Mouse (Mus musculus): ENCODE measurements at regions not wholly inside any gene's neighbourhood (a gene's known extent, or its start where the extent isn't known, plus 50 kb on each side); places are given as distances from the start of the nearest gene placed in this dataset.
"Not testable (repeated sequence)": the region's sequence is repeated elsewhere in the genome, so short reads cannot be mapped to it uniquely, and the experiment has no call there.

DNA sequence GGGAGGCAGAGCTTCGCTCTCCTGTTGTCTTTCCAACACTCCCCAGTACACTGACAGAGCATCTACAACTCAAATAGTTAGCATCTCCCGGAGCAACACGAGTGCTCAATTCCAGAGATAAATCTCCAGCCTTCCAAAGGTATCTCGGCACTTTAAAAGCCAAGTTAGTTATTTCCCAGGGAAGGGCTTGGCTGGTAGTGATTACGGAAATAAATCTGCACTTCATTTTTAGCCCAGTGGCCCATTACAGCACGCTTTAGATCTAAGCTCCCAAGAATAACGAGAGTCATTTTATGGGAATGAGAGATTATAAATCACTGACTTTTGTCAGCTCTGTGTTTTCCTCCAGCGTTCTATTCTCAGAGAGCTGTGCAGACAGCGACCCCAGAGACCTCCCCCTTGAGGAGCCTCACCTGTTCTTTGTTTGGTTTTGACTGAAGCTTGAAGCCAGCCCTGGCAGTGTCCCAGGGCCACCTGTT, 255.0 kb upstream of the Tmpo start:
- Histone ChIP-seq H3K4me3 (ENCODE audit: insufficient read depth, low read depth, low read length) (no peak overlapping the region), H3K36me3 (ENCODE audit: control insufficient read depth, insufficient read depth, low read length) (no peaks in the 10 kb centered on the region), H3K9ac (ENCODE audit: low read depth, low read length) (no peak overlapping the region), H3K27ac (replicated peaks; ENCODE audit: insufficient read depth, low read depth, low read length) (no peak overlapping the region), H3K79me2 (ENCODE audit: control insufficient read depth, insufficient read depth, low read length) (no peaks in the 10 kb centered on the region), H3K4me1 (ENCODE audit: control insufficient read depth, insufficient read depth, low read length) (no peaks in the 10 kb centered on the region), H3K27me3 (ENCODE audit: control insufficient read depth, insufficient read depth, low read length) (no peaks in the 10 kb centered on the region)
- DNase-seq (ENCODE audit: extremely low read depth, low read depth, low spot score): no peak
- TF ChIP-seq CTCF (IDR thresholded peaks at IDR 0.05; ENCODE audit: low read depth, low read length): no peak
- no peak for TF ChIP-seq POLR2A (IDR thresholded peaks at IDR 0.05; ENCODE audit: extremely low read depth, insufficient read depth, low read length)
- 57% methylated on average over 9 of the region's 9 CpGs for WGBS

DNA sequence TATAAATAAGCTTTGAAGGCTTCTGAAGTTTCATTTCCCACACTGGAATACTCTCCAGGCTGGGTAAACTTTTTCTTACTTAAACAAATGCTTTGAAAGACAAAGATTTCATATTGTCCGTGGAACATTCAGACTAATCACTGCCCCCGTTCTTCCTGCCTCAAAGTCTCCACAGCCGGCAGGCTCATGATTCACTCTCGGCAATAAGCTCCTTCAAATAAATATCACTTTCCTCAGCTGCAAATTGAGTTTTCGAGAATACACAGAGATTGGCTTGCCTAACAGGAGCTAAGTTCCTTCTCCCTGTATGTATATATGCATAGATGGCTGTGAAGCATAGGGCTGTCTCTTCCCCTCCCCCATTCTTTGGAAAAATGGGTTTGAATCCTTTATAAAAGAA, 249.2 kb upstream of the Tmpo start:
- Histone ChIP-seq H3K9ac (ENCODE audit: low read depth, low read length) (no peak overlapping the region), H3K4me3 (ENCODE audit: insufficient read depth, low read depth, low read length) (no peak overlapping the region), H3K4me1 (ENCODE audit: control insufficient read depth, insufficient read depth, low read length) (no peaks in the 10 kb centered on the region; the same call in 1 of the 2 replicates), H3K27me3 (ENCODE audit: control insufficient read depth, insufficient read depth, low read length) (no peaks in the 10 kb centered on the region), H3K79me2 (ENCODE audit: control insufficient read depth, insufficient read depth, low read length) (no peaks in the 10 kb centered on the region), H3K27ac (replicated peaks; ENCODE audit: insufficient read depth, low read depth, low read length) (no peak overlapping the region), H3K36me3 (ENCODE audit: control insufficient read depth, insufficient read depth, low read length) (no peaks in the 10 kb centered on the region)
- 54% methylated on average over 5 of the region's 5 CpGs for WGBS
- DNase-seq (ENCODE audit: extremely low read depth, low read depth, low spot score): no peak
- no peak for TF ChIP-seq POLR2A (IDR thresholded peaks at IDR 0.05; ENCODE audit: extremely low read depth, insufficient read depth, low read length)
- TF ChIP-seq CTCF (IDR thresholded peaks at IDR 0.05; ENCODE audit: low read depth, low read length): no peak

DNA sequence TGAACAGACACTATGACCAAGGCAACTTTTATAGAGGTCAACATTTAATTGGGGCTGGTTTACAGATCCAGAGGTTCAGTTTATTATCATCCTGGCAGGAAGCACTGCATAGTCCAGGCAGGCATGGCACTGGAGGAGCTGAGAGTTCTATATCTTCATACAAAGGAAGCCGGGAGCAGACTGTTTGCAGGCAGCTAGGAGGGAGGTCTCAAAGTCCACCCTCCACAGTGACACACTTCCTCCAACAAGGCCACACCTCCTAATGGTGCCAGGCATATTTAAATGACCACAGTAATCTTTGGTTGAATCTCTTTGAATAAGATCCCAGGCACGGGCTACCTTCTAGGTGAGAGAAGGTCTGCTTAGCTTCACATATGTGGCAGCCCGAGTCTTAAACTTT, 245.5 kb upstream of the Tmpo start:
- Histone ChIP-seq H3K9ac (ENCODE audit: low read depth, low read length) (no peak overlapping the region), H3K4me3 (ENCODE audit: insufficient read depth, low read depth, low read length) (no peak overlapping the region), H3K79me2 (ENCODE audit: control insufficient read depth, insufficient read depth, low read length) (no peaks in the 10 kb centered on the region), H3K4me1 (ENCODE audit: control insufficient read depth, insufficient read depth, low read length) (no peaks in the 10 kb centered on the region; the same call in 1 of the 2 replicates), H3K36me3 (ENCODE audit: control insufficient read depth, insufficient read depth, low read length) (no peaks in the 10 kb centered on the region), H3K27me3 (ENCODE audit: control insufficient read depth, insufficient read depth, low read length) (no peaks in the 10 kb centered on the region), H3K27ac (replicated peaks; ENCODE audit: insufficient read depth, low read depth, low read length) (no peak overlapping the region)
- TF ChIP-seq CTCF (IDR thresholded peaks at IDR 0.05; ENCODE audit: low read depth, low read length) (no peak), POLR2A (IDR thresholded peaks at IDR 0.05; ENCODE audit: extremely low read depth, insufficient read depth, low read length) (no peak)
- DNase-seq (ENCODE audit: extremely low read depth, low read depth, low spot score): no peak
- WGBS: 73% methylated on average over 3 of the region's 3 CpGs

DNA sequence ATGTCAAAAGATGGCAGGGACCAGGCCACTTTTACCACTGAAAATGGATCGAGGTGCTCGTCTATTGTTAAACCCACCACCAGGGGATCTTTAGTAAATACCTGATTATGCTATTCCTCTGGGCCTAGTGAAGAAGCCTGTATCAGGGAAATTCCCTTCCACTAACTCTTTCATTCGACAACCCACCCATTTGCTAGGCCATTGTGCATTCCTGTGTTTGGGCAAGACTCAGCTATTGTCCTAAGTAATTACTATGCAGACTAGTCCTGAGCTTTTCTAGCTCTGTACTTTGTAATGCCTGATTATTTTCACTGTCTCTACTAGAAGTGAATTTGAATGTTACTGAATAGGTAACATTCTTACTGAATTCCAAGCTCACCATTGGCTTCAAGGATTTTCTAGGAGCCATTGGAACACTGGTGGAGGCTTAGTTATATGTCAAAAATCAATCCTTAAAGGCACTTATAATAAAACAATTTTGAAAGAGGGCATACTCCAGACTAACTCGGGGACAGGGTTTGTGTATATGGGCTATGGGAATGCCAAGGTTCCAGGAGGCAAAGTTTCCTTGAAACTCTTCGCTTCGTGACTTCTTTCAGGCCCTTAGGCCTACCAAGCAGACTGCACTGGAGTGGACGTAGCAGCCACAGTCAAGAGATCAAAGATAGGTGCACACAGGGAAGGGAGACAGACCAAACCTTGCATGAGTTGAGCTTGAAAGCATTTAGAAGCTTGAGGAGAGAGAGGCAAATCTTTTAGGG, 244.7 kb upstream of the Tmpo start:
- not testable (repeated sequence) for H3K4me1 ChIP-seq (ENCODE audit: control insufficient read depth, insufficient read depth, low read length); H3K9ac ChIP-seq (ENCODE audit: low read depth, low read length); H3K36me3 ChIP-seq (ENCODE audit: control insufficient read depth, insufficient read depth, low read length); H3K4me3 ChIP-seq (ENCODE audit: insufficient read depth, low read depth, low read length); H3K27me3 ChIP-seq (ENCODE audit: control insufficient read depth, insufficient read depth, low read length); H3K27ac ChIP-seq (replicated peaks; ENCODE audit: insufficient read depth, low read depth, low read length); DNase-seq (ENCODE audit: extremely low read depth, low read depth, low spot score); H3K79me2 ChIP-seq (ENCODE audit: control insufficient read depth, insufficient read depth, low read length)
- 76% methylated on average over 7 of the region's 7 CpGs for WGBS

DNA sequence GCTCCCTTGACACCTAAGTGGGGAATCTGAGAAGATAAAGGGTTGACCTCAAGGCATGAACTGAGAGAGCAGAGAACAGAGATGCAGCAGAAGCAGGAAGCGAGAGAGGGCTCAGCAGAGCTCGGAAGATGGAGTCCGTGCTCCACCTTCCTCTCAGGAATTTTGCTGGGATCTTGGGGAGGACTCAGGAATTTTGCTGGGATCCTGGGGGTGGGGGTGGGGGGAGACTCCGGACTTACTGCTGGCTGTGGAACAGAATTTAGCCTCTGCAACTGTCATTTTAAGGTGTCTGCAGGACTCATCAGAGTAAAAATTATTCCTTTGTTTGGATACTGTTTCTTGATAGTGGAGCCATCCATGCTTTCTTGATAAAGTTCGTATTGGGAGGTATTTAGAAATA, 243.7 kb upstream of the Tmpo start:
- TF ChIP-seq CTCF (IDR thresholded peaks at IDR 0.05; ENCODE audit: low read depth, low read length) (no peak), POLR2A (IDR thresholded peaks at IDR 0.05; ENCODE audit: extremely low read depth, insufficient read depth, low read length) (no peak)
- Histone ChIP-seq H3K79me2 (ENCODE audit: control insufficient read depth, insufficient read depth, low read length) (no peaks in the 10 kb centered on the region), H3K4me3 (ENCODE audit: insufficient read depth, low read depth, low read length) (no peak overlapping the region), H3K4me1 (ENCODE audit: control insufficient read depth, insufficient read depth, low read length) (no peaks in the 10 kb centered on the region; the same call in 1 of the 2 replicates), H3K27ac (replicated peaks; ENCODE audit: insufficient read depth, low read depth, low read length) (no peak overlapping the region), H3K27me3 (ENCODE audit: control insufficient read depth, insufficient read depth, low read length) (no peaks in the 10 kb centered on the region), H3K36me3 (ENCODE audit: control insufficient read depth, insufficient read depth, low read length) (no peaks in the 10 kb centered on the region), H3K9ac (ENCODE audit: low read depth, low read length) (no peak overlapping the region)
- 72% methylated on average over 5 of the region's 5 CpGs for WGBS
- no peak for DNase-seq (ENCODE audit: extremely low read depth, low read depth, low spot score)

DNA sequence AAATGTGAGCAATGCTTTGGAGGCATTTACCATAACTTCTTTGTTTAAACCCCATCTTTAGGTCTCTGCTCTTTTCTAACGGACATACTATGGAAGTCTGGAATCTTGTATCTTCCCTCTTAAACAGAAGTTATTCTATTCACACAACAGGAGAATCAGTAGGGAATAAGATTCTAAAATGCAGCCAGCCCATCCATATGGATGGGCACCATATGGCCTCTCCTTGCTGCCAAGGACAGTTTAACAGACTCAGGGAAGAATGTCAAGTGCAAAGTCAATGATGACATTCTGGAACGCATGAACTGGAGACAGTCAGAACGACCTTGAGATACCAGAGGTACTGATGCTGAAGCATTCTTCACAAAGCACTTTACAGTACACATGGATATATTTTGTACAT, 206.1 kb upstream of the Tmpo start:
- Histone ChIP-seq H3K4me3 (ENCODE audit: insufficient read depth, low read depth, low read length) (no peak overlapping the region), H3K4me1 (ENCODE audit: control insufficient read depth, insufficient read depth, low read length) (no peaks in the 10 kb centered on the region), H3K36me3 (ENCODE audit: control insufficient read depth, insufficient read depth, low read length) (no peaks in the 10 kb centered on the region), H3K9ac (ENCODE audit: low read depth, low read length) (no peak overlapping the region), H3K27me3 (ENCODE audit: control insufficient read depth, insufficient read depth, low read length) (no peaks in the 10 kb centered on the region), H3K27ac (replicated peaks; ENCODE audit: insufficient read depth, low read depth, low read length) (no peak overlapping the region), H3K79me2 (ENCODE audit: control insufficient read depth, insufficient read depth, low read length) (no peaks in the 10 kb centered on the region)
- TF ChIP-seq POLR2A (IDR thresholded peaks at IDR 0.05; ENCODE audit: extremely low read depth, insufficient read depth, low read length): no peak
- DNase-seq (ENCODE audit: extremely low read depth, low read depth, low spot score): no peak
- WGBS: 61% methylated on average over 3 of the region's 3 CpGs

Data from liver, adult 2 months (tissue).